15 mouse cellular contexts compared by ENCODE assay signal in genomic region chr17:30821115-30821514, GRCm38 (mm10).
A peak's percentile ranks its signal among the peaks of the same experiment; 100 is the strongest.
DNase-seq lines count a peak whose midpoint lies in the region; ATAC-seq lines count a peak whose summit lies in the region.
"Had no signal": no experiment of that assay in that cellular context is flagged by ENCODE, and none has a peak within 500 bp of the region (broad histone marks: within the 10 kb centered on the region; RNA-seq: fewer than 3 reads in every experiment).

No protein-coding gene starts in this region.

- peaks cover 20% of the 10 kb centered on the region for H3K4me1 ChIP-seq in heart, embryonic 10.5 days
- no peaks in the 10 kb centered on the region for H3K4me1 ChIP-seq in hindbrain, embryonic 11.5 days (replicated peaks; ENCODE audit: control insufficient read depth, insufficient read depth, low read length)
- H3K4me1 ChIP-seq: embryonic facial prominence, embryonic 12.5 days had no signal

- H3K36me3 ChIP-seq in heart, embryonic 10.5 days = no peaks in the 10 kb centered on the region
- no peaks in the 10 kb centered on the region for H3K36me3 ChIP-seq in hindbrain, embryonic 11.5 days (ENCODE audit: control insufficient read depth, insufficient read depth, low read length)
- H3K36me3 ChIP-seq: embryonic facial prominence, embryonic 12.5 days; hindbrain, embryonic 13.5 days; lung, embryonic 15.5 days; neural tube, embryonic 15.5 days had no signal

- H3K27ac ChIP-seq in heart, embryonic 10.5 days = peak overlapping the region; percentile 72
- no peak overlapping the region for H3K27ac ChIP-seq in hindbrain, embryonic 11.5 days (ENCODE audit: low read depth, low read length)
- H3K27ac ChIP-seq: embryonic facial prominence, embryonic 12.5 days; hindbrain, embryonic 13.5 days; lung, embryonic 15.5 days; neural tube, embryonic 15.5 days had no signal

- intact Hi-C loops in heart, postnatal 14 days (cut with DNase I) = no loop called here

- H3K4me2 ChIP-seq in hindbrain, embryonic 11.5 days (replicated peaks; ENCODE audit: low read depth, low read length) = no peak overlapping the region
- H3K4me2 ChIP-seq: embryonic facial prominence, embryonic 12.5 days; hindbrain, embryonic 13.5 days; lung, embryonic 15.5 days; neural tube, embryonic 15.5 days had no signal

- H3K9ac ChIP-seq in hindbrain, embryonic 11.5 days (ENCODE audit: low read depth, low read length) = no peak overlapping the region
- H3K9ac ChIP-seq: embryonic facial prominence, embryonic 12.5 days; hindbrain, embryonic 13.5 days; lung, embryonic 15.5 days; neural tube, embryonic 15.5 days had no signal

- H3K4me3 ChIP-seq in heart, embryonic 10.5 days = no peak overlapping the region
- H3K4me3 ChIP-seq in hindbrain, embryonic 11.5 days (ENCODE audit: low read depth, low read length) = no peak overlapping the region
- H3K4me3 ChIP-seq: embryonic facial prominence, embryonic 12.5 days; hindbrain, embryonic 13.5 days; lung, embryonic 15.5 days; neural tube, embryonic 15.5 days had no signal

- peak; percentile 11 for DNase-seq in lung, postnatal 36 days
- DNase-seq in lung, postnatal 4 days = no peak
- no peak for DNase-seq in heart, embryonic 10.5 days (ENCODE audit: low spot score)
- DNase-seq in heart, postnatal 14 days = peak; percentile 29 to 45
- DNase-seq in right cerebral cortex, adult 2 months (ENCODE audit: low spot score in 2 of 2) = no peak
- DNase-seq in hindbrain, embryonic 11.5 days (ENCODE audit: low spot score) = no peak
- DNase-seq in cerebellum, postnatal 10 days = no peak
- DNase-seq: gastrocnemius, postnatal 14 days; kidney, postnatal 4 days; retina, postnatal 1 day had no signal

- WGBS in heart, embryonic 10.5 days = 9% methylated on average over 6 of the region's 6 CpGs
- WGBS in hindbrain, embryonic 11.5 days = 83% methylated on average over 6 of the region's 6 CpGs

- no peaks in the 10 kb centered on the region for H3K27me3 ChIP-seq in heart, embryonic 10.5 days (ENCODE audit: insufficient read depth, poor library complexity, severe bottlenecking)
- H3K27me3 ChIP-seq in hindbrain, embryonic 11.5 days (ENCODE audit: control insufficient read depth, insufficient read depth, low read length) = no peaks in the 10 kb centered on the region
- H3K27me3 ChIP-seq: embryonic facial prominence, embryonic 12.5 days; hindbrain, embryonic 13.5 days; lung, embryonic 15.5 days; neural tube, embryonic 15.5 days had no signal

- no peak for ATAC-seq in hindbrain, embryonic 11.5 days (ENCODE audit: low FRiP score)
- ATAC-seq: intestine, postnatal 0 days had no signal

- H3K9me3 ChIP-seq in heart, embryonic 10.5 days = no peaks in the 10 kb centered on the region
- H3K9me3 ChIP-seq in hindbrain, embryonic 11.5 days (ENCODE audit: control insufficient read depth, low read length) = no peaks in the 10 kb centered on the region
- H3K9me3 ChIP-seq: embryonic facial prominence, embryonic 12.5 days; hindbrain, embryonic 13.5 days; lung, embryonic 15.5 days; neural tube, embryonic 15.5 days had no signal

Comparison
In these comparisons a context has a peak if more than half of its experiments do, and no peak if none do; other contexts are left out.
1. DNase-seq: peak in lung, postnatal 36 days (single experiment) and heart, postnatal 14 days (2 of 2); none in lung, postnatal 4 days (0 of 2), heart, embryonic 10.5 days (single experiment), right cerebral cortex, adult 2 months (0 of 2), hindbrain, embryonic 11.5 days (single experiment) and cerebellum, postnatal 10 days (0 of 2).